Mouse (Mus musculus) neural tube, embryonic 15.5 days (tissue): ENCODE results near the gene Mpig6b. TPM values are rescaled to one million over a fixed set of nuclear protein-coding genes. Genes with fewer than 3 reads are reported as not detected.
A peak's percentile ranks its signal among the peaks of the same experiment; 100 is the strongest.

ENCODE experiments used
- ATAC-seq: fragments of 200-750 bp; cut with Nextera tagmentation; 2 replicates; pipeline ENCODE4 v1.8.0; 2017; ENCODE audit warnings: mild to moderate bottlenecking, moderate TSS enrichment, moderate library complexity; ENCODE audit not compliant: low FRiP score
- H3K27ac ChIP-seq: fragments of 300-500 bp; sonication (generic); replicated peaks from 2 replicates; pipeline ENCODE4 v1.5.1; 2015; ENCODE audit warnings: mild to moderate bottlenecking, inconsistent platforms
- H3K27me3 ChIP-seq: fragments of 300-500 bp; sonication (generic); replicated peaks from 2 replicates; pipeline ENCODE4 v1.6.1; 2015; ENCODE audit warnings: inconsistent platforms
- H3K36me3 ChIP-seq: fragments of 300-500 bp; sonication (generic); 2 replicates; pipeline ENCODE4 v1.6.1; 2015; ENCODE audit warnings: inconsistent platforms
- H3K4me1 ChIP-seq: fragments of 300-500 bp; sonication (generic); 2 replicates; pipeline ENCODE4 v1.6.1; 2015; ENCODE audit warnings: inconsistent platforms
- H3K4me2 ChIP-seq: fragments of 300-500 bp; sonication (generic); 2 replicates; pipeline ENCODE4 v1.6.1; 2015; ENCODE audit warnings: inconsistent platforms, mild to moderate bottlenecking, moderate library complexity
- H3K4me3 ChIP-seq: fragments of 300-500 bp; sonication (generic); replicated peaks from 2 replicates; pipeline ENCODE4 v1.5.1; 2015; ENCODE audit warnings: mild to moderate bottlenecking, inconsistent platforms
- H3K9ac ChIP-seq: fragments of 300-500 bp; sonication (generic); replicated peaks from 2 replicates; pipeline ENCODE4 v1.6.1; 2015; ENCODE audit warnings: mild to moderate bottlenecking, inconsistent platforms
- H3K9me3 ChIP-seq: fragments of 300-500 bp; sonication (generic); replicated peaks from 2 replicates; pipeline ENCODE4 v1.6.1; 2016; ENCODE audit warnings: inconsistent platforms
- WGBS: fragments of 180-500 bp; shearing (Covaris S2); methylation state at CpG from one replicate; pipeline ENCODE4 v1.1.7; 2015; ENCODE audit warnings: mixed read lengths; 5-methylcytosine and 5-hydroxymethylcytosine counted together
- polyA plus RNA-seq: library from polyadenylated mRNA; unstranded; fragments of >200 nt; fragmentation: Nextera tagmentation; extraction: Ambion mirVana; gene quantifications from 2 replicates; pipeline ENCODE4 v1.2.1, GENCODE M21; 2015

Mpig6b gene
- polyA plus RNA-seq, result 0.17 and 0.24 TPM in 2 replicates

- peaks cover 19% of the 10 kb centered on the region for H3K4me1 ChIP-seq
These were observed at the start of gene Mpig6b for GRCm38 (mm10) chr17:35066084-35066483. Gene Mpig6b, minus strand, starts transcription at chr17:35066184.

DNA sequence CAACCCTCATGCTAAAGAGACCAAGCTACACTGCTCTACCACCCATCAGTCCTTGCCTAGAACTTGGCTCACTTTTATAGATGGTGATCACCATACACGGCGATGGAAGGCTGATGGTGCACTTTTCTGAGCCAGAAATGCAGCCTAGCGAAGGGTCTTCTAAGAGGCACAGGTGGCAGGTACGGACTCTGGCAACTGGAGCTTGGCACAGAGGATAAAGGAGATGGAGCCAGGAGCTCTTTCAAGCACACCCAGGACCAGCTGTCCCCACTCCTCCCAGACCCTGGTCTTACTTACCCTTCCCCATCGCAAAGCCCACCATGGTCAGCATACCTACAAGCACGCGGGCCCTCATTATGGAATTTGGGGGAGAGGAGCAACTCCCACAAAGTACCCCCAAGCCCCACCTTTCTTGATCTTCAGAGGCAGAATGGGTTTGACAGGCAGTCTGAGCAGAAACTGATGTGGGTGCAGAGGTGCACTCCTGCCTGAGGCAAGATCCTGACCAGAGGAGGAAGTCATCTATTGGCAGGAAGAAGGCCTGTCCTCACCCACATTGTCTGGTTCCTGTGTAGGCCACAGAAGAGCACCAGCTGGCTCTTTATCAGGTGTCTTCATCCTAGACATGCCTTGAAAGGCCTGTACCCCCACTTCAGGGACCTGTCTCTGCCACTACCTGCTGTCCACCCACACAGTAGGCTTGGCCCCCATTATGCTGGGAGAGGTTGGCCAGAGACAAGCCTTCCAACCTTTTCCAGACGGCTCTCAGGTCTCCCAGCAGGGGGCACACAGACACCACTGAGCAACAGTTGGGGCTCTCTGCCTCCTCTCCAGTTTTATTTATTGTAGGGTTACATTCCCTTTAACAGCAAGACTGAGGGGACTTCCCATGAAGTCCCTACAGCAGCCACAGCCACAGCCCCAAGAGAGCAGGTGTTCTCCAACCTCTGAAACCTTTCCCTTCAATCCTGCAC, 49.3 kb upstream of the Mpig6b start, which contains the start of gene Ly6g5b:
Gene Ly6g5b, minus strand, starts transcription at position 383 of the 974 bp plus-strand sequence.
- ATAC-seq, result no peak
- H3K4me3 ChIP-seq, result no peak within 1 kb of the TSS
- H3K27ac ChIP-seq, result no peak within 1 kb of the TSS
- H3K9me3 ChIP-seq, result no peaks in the 10 kb centered on the region
- WGBS, result 85% methylated on average over 8 of the region's 8 CpGs
- H3K9ac ChIP-seq, result no peak within 1 kb of the TSS
- peaks cover 9% of the 10 kb centered on the region for H3K4me1 ChIP-seq
- H3K4me2 ChIP-seq, result no peak within 1 kb of the TSS
- H3K36me3 ChIP-seq, result peaks cover 54% of the 10 kb centered on the region
- H3K27me3 ChIP-seq, result no peaks in the 10 kb centered on the region

More at GRCm38 (mm10) chr17:35066084-35066483, at the start of gene Mpig6b:
- H3K9me3 ChIP-seq, result no peaks in the 10 kb centered on the region
- 49% methylated on average over 10 of the region's 10 CpGs for WGBS
- peaks cover 10% of the 10 kb centered on the region for H3K36me3 ChIP-seq
- H3K4me3 ChIP-seq, result peak within 1 kb of the TSS; percentile 21
- peak within 1 kb of the TSS; percentile 55 for H3K4me2 ChIP-seq
- ATAC-seq, result no peak
- H3K9ac ChIP-seq, result no peak within 1 kb of the TSS
- H3K27ac ChIP-seq, result no peak within 1 kb of the TSS
- peaks cover 45% of the 10 kb centered on the region for H3K27me3 ChIP-seq

DNA sequence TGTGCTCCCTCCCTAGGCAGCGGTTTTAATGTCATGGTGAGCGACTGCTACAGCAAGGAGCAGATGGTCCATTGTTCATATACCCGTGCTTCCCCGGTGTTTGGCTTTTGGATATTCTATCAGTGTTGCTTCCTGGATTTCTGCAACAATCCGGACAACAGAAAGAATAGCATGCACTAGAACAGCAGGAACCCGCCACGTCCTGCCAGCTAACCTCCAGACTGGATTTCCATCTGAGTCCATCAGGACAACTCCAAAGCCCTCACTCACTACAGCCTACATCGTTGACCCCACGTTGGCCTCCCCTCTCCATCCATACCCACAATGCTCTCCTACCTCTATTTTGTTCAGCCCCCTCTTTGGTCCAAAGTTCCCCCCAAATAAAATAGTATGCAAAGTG, 45.8 kb upstream of the Mpig6b start:
- no peaks in the 10 kb centered on the region for H3K27me3 ChIP-seq
- ATAC-seq, result no peak
- 75% methylated on average over 9 of the region's 9 CpGs for WGBS

GRCm38 (mm10) chr17:35108097-35108496, 42.1 kb upstream of the Mpig6b start, which contains the start of gene Ly6g5c:
Gene Ly6g5c, plus strand, starts transcription at chr17:35108279.
- H3K27ac ChIP-seq, result no peak within 1 kb of the TSS
- H3K9ac ChIP-seq, result no peak within 1 kb of the TSS
- peaks cover 13% of the 10 kb centered on the region; the same call in 1 of the 2 replicates for H3K36me3 ChIP-seq
- no peak within 1 kb of the TSS for H3K4me3 ChIP-seq
- no peak for ATAC-seq
- peaks cover 4% of the 10 kb centered on the region; the same call in 1 of the 2 replicates for H3K4me1 ChIP-seq
- H3K27me3 ChIP-seq, result no peaks in the 10 kb centered on the region
- H3K4me2 ChIP-seq, result no peak within 1 kb of the TSS
- WGBS, result 79% methylated on average over 6 of the region's 6 CpGs
- H3K9me3 ChIP-seq, result no peaks in the 10 kb centered on the region

More for the DNA sequence above, 45.8 kb upstream of the Mpig6b start:
- Histone ChIP-seq H3K4me3 (no peak overlapping the region), H3K4me1 (no peaks in the 10 kb centered on the region), H3K27ac (no peak overlapping the region), H3K4me2 (no peak overlapping the region), H3K9ac (no peak overlapping the region), H3K9me3 (no peaks in the 10 kb centered on the region), H3K36me3 (peaks cover 29% of the 10 kb centered on the region)

DNA sequence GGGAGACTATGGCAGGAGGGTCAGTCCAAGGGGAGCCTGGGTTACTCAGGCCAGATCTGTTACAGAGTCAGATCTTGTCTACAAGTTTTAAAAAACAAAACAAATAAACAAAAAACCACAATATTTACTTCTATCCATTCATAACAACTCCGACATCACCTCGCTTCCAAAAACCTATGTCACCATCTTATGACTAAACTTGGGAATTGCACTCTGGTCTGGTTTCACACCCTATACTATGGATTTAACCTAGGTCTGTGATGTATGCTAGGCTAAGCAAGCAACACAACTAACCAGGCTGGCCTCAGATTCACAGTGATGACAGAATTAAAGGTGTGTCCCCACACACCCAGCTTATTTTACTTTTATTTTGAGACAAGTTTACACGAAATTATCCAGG, 40.5 kb upstream of the Mpig6b start:
- WGBS, result 72% methylated on average over 3 of the region's 3 CpGs
- H3K4me2 ChIP-seq, result no peak overlapping the region
- H3K4me3 ChIP-seq, result no peak overlapping the region

DNA sequence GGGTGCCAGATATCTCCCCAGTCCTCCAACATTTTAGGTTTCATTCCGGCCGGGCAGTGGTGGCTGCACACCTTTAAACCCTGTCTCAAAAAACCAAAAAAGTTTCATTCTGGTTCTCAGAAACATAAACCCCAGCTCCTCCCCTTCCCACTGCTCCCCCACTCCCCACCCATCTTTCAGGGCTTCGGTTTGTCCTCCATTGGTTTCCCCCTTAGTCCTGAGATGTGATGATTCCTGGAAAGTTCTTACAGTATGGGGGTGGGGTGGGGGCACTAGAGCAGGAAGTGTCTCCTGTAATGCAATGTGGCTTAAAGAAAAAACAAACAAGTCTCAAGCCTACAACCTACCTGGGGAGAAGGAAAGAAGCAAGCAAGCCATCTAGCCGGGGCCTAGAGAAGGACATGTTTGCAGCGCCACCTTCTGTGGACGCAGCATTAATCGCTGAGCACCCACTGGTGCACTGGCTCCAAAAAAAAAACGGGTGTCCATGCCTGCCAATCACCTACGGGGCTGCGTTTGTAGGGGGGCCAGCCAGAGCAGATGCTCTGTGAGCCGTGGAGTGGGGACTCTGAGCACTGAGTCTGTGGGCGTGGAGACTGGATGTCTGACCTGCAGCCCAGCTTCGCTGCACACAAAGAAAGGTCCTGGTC, 39.9 kb upstream of the Mpig6b start:
- WGBS, result 25% methylated on average over 13 of the region's 13 CpGs
- Histone ChIP-seq H3K4me2 (peak overlapping the region; percentile 31), H3K4me1 (peaks cover 4% of the 10 kb centered on the region; the same call in 1 of the 2 replicates), H3K4me3 (no peak overlapping the region), H3K27me3 (no peaks in the 10 kb centered on the region), H3K27ac (no peak overlapping the region), H3K9ac (no peak overlapping the region), H3K36me3 (peaks cover 34% of the 10 kb centered on the region), H3K9me3 (no peaks in the 10 kb centered on the region)
- ATAC-seq, result no peak

More for the DNA sequence above, 40.5 kb upstream of the Mpig6b start:
- H3K9ac ChIP-seq, result no peak overlapping the region
- ATAC-seq, result no peak
- no peak overlapping the region for H3K27ac ChIP-seq
- peaks cover 4% of the 10 kb centered on the region; the same call in 1 of the 2 replicates for H3K4me1 ChIP-seq
- peaks cover 28% of the 10 kb centered on the region for H3K36me3 ChIP-seq
- H3K27me3 ChIP-seq, result no peaks in the 10 kb centered on the region
- no peaks in the 10 kb centered on the region for H3K9me3 ChIP-seq

DNA sequence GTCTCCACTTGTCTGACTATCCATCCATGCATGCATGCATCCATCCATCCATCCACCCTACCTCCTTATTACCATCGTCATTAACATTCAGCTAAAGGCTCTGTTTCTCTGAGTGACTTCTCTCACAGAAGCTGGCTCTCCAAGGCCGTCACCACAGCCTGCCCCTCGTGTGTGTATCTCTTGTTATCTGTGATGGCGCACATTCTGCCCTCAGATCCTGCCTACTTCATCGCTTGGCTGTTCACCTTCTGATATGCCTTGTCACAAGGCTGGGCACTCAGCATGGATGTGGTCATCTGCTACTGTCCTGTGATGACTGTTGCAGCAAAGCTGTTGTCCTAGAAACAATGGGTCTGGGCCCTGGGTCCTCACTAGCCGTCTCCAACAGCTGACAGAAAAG, 38.8 kb upstream of the Mpig6b start:
- Histone ChIP-seq H3K4me3 (no peak overlapping the region), H3K27me3 (no peaks in the 10 kb centered on the region), H3K9ac (no peak overlapping the region), H3K36me3 (peaks cover 44% of the 10 kb centered on the region), H3K4me1 (peaks cover 4% of the 10 kb centered on the region; the same call in 1 of the 2 replicates), H3K9me3 (no peaks in the 10 kb centered on the region), H3K27ac (no peak overlapping the region), H3K4me2 (no peak overlapping the region)
- 80% methylated on average over 6 of the region's 6 CpGs for WGBS
- no peak for ATAC-seq

DNA sequence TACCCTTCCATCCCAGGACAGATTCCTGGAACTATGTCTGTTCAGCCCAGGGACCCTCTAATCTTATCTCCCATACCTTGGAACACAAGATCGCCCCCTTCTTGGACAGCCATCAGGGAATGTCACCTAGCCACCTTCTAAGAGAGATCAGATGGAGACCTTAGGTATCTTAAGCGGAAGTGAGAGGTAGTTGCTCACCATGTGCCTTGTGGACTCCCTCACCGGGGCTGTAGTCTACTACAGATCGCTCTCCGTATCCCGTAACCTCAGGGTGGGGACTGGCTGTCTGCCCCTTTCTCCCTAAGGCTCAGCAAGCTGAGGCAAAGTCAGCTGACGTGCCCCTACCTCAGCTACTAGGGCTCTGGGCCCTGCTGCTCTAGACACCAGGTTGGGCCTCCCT, 38.1 kb upstream of the Mpig6b start:
- Histone ChIP-seq H3K27ac (no peak overlapping the region), H3K4me1 (peaks cover 4% of the 10 kb centered on the region; the same call in 1 of the 2 replicates), H3K4me3 (no peak overlapping the region), H3K36me3 (peaks cover 51% of the 10 kb centered on the region), H3K4me2 (no peak overlapping the region), H3K9me3 (no peaks in the 10 kb centered on the region), H3K9ac (no peak overlapping the region), H3K27me3 (no peaks in the 10 kb centered on the region)
- no peak for ATAC-seq
- 96% methylated on average over 7 of the region's 7 CpGs for WGBS

- 76% methylated on average over 6 of the region's 6 CpGs for WGBS
- Histone ChIP-seq H3K4me1 (peaks cover 4% of the 10 kb centered on the region; the same call in 1 of the 2 replicates), H3K4me3 (no peak overlapping the region), H3K36me3 (peaks cover 58% of the 10 kb centered on the region), H3K9ac (no peak overlapping the region), H3K27ac (no peak overlapping the region), H3K9me3 (no peaks in the 10 kb centered on the region), H3K27me3 (no peaks in the 10 kb centered on the region), H3K4me2 (no peak overlapping the region)
- ATAC-seq, result no peak
These were observed 37.3 kb upstream of the Mpig6b start for GRCm38 (mm10) chr17:35103221-35103690.

GRCm38 (mm10) chr17:35102299-35102698, 36.3 kb upstream of the Mpig6b start:
- ATAC-seq, result no peak
- H3K9ac ChIP-seq, result no peak overlapping the region

DNA sequence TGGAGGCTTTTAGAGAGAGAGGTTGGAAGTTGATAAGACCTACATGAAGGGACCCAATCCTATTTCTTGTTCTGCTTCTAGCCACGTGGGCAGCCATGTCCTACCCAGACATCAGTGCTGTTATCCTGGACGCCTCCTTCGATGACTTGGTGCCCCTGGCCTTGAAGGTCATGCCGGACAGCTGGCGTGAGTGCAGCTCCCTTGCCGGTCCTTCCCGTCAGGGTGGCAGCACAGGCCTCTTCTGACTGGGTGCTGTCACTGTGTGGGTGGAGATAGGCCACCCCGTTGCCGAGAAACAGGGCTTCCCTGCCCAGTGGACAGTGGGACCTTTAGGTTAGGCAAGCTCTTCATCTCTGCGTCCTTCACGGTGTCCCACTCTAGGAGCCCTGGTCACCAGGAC, 35.2 kb upstream of the Mpig6b start:
- Histone ChIP-seq H3K27ac (no peak overlapping the region), H3K4me3 (no peak overlapping the region), H3K4me2 (no peak overlapping the region), H3K27me3 (no peaks in the 10 kb centered on the region), H3K9me3 (no peaks in the 10 kb centered on the region), H3K36me3 (peaks cover 77% of the 10 kb centered on the region), H3K9ac (no peak overlapping the region), H3K4me1 (peaks cover 4% of the 10 kb centered on the region; the same call in 1 of the 2 replicates)
- no peak for ATAC-seq
- WGBS, result 94% methylated on average over 11 of the region's 11 CpGs

More at GRCm38 (mm10) chr17:35102299-35102698, 36.3 kb upstream of the Mpig6b start:
- Histone ChIP-seq H3K4me1 (peaks cover 4% of the 10 kb centered on the region; the same call in 1 of the 2 replicates), H3K27me3 (no peaks in the 10 kb centered on the region), H3K4me3 (no peak overlapping the region), H3K36me3 (peaks cover 66% of the 10 kb centered on the region), H3K27ac (no peak overlapping the region), H3K9me3 (no peaks in the 10 kb centered on the region), H3K4me2 (no peak overlapping the region)
- 78% methylated on average over 8 of the region's 8 CpGs for WGBS
